Mouse (Mus musculus): ENCODE results near the gene Atf1. TPM values are rescaled to one million over a fixed set of nuclear protein-coding genes. Genes with fewer than 3 reads are reported as not detected.

Gene Atf1
- polyA plus RNA-seq, 1 experiment from 2014 or later: 31.1 TPM

DNA sequence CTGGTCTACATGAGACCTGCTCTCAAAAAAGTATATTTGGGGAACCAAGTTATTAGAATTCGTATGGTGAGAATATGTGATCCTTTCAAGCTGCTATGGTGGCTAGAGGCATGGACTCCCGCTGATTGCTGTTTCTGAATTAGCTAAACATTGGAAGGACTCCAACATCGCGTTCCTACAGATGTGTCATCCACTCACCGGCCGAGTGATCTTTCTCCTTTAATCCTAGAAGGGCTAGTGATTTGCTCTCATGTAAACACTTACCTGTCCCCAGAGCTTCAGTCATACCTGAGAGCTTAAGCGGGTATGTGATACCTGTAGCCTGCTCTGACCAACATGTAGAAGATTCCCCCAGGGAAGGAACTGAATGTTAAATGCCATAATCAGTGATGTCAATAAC, 6.7 kb upstream of the Atf1 start:
- WGBS: 87% methylated on average over 7 of the region's 7 CpGs
- no peak for ATAC-seq (ENCODE audit: low FRiP score)
- no peaks in the 10 kb centered on the region for H3K27me3 ChIP-seq
- peaks cover 9% of the 10 kb centered on the region for H3K36me3 ChIP-seq
- peaks cover 5% of the 10 kb centered on the region for H3K9me3 ChIP-seq (replicated peaks)
- H3K4me1 ChIP-seq: no peaks in the 10 kb centered on the region
- H3K4me2 ChIP-seq (replicated peaks): no peak overlapping the region
- H3K4me3 ChIP-seq: no peak overlapping the region
- H3K27ac ChIP-seq: no peak overlapping the region
- no peak overlapping the region for H3K9ac ChIP-seq

DNA sequence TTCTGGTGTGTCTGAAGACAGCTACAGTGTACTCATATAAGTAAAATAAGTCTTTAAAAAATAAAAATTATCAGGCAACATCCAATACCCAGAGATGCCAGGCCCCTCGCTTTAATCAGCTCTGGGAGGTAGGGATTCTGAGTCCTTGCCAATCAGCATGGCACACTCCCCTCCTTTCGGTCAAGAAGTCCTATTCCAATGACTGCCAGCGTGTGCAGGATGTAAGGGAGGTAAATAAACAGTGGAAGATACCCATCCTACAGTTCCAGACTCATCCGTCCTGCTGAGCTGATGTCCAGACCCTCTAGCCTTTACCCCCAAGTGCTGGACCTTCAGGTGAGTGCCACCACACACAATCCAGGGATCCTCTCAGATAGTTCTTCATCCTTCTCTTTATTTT, 2.2 kb upstream of the Atf1 start:
- whole genome bisulfite sequencing: 94% methylated on average over 4 of the region's 4 CpGs
- no peak overlapping the region for H3K9ac ChIP-seq
- ATAC-seq (ENCODE audit: low FRiP score): no peak
- peaks cover 5% of the 10 kb centered on the region for H3K9me3 ChIP-seq (replicated peaks)
- H3K4me2 ChIP-seq (replicated peaks): no peak overlapping the region
- H3K4me3 ChIP-seq: no peak overlapping the region
- H3K27ac ChIP-seq: no peak overlapping the region
- no peaks in the 10 kb centered on the region for H3K36me3 ChIP-seq
- H3K27me3 ChIP-seq: no peaks in the 10 kb centered on the region
- peaks cover 17% of the 10 kb centered on the region for H3K4me1 ChIP-seq

DNA sequence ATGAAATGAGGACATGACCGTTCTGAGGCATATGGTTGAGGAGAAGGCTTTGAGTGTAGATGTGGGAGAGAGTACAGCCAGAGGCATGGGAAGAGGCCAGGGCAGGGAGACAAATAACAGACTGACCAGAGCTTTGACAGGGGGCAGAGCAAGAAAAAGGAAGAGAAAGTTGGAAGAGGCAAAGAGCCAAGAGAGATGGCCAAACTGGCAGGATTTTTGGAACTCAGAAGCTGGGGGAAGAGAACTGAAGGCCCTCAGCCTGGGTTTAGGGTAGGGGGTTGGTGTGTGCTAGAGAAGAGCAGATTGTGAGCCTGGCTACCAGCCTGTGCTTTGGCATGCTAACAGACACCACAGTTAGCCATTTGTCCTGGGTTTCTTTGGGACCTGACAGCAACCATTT, 1.7 kb upstream of the Atf1 start:
- Histone ChIP-seq H3K36me3 (no peaks in the 10 kb centered on the region), H3K9ac (no peak overlapping the region), H3K27ac (no peak overlapping the region), H3K4me3 (no peak overlapping the region), H3K9me3 (replicated peaks) (peaks cover 5% of the 10 kb centered on the region), H3K4me1 (peaks cover 17% of the 10 kb centered on the region), H3K27me3 (no peaks in the 10 kb centered on the region), H3K4me2 (replicated peaks) (no peak overlapping the region)
- ATAC-seq (ENCODE audit: low FRiP score): no peak
- WGBS: 97% methylated on average over 1 of the region's 1 CpGs

DNA sequence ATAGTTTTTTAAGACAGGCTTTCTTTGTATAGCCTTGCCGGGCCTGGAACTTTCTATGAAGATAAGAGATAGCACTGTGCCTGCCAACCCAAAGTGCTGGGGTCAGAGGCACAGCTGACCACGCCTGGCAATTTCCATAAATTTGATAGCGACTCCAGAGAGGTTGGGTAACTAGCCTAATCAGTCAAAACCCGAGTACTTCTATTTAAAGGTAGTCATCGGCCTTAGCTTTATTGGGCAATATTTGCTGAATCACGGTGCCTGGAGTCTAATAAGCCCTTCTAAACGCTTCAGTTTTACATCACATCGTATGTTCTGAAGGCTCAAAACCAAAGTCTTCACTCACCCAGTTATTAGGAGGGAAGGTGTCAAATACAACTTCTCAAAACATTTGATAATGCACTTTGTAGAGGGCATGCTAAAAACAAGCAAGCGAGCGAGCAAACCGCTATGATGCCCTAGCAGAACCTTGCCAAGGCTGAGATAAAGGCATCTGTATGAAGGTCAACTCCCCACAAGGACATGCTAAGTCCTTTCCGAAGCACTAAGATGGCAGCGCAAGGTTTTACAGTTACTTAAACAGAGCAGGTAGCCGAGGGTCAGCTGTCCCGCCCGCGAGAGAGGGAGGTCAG, 472 bp upstream of the Atf1 start:
- Histone ChIP-seq H3K9me3 (replicated peaks) (peaks cover 5% of the 10 kb centered on the region), H3K27me3 (no peaks in the 10 kb centered on the region), H3K4me2 (replicated peaks) (peak overlapping the region; percentile 78), H3K27ac (peak overlapping the region; percentile 100), H3K9ac (peak overlapping the region; percentile 98), H3K4me1 (peaks cover 17% of the 10 kb centered on the region), H3K4me3 (peak overlapping the region; percentile 87), H3K36me3 (no peaks in the 10 kb centered on the region)
- ATAC-seq (ENCODE audit: low FRiP score): peak; percentile 51
- 6% methylated on average over 17 of the region's 17 CpGs for WGBS

DNA sequence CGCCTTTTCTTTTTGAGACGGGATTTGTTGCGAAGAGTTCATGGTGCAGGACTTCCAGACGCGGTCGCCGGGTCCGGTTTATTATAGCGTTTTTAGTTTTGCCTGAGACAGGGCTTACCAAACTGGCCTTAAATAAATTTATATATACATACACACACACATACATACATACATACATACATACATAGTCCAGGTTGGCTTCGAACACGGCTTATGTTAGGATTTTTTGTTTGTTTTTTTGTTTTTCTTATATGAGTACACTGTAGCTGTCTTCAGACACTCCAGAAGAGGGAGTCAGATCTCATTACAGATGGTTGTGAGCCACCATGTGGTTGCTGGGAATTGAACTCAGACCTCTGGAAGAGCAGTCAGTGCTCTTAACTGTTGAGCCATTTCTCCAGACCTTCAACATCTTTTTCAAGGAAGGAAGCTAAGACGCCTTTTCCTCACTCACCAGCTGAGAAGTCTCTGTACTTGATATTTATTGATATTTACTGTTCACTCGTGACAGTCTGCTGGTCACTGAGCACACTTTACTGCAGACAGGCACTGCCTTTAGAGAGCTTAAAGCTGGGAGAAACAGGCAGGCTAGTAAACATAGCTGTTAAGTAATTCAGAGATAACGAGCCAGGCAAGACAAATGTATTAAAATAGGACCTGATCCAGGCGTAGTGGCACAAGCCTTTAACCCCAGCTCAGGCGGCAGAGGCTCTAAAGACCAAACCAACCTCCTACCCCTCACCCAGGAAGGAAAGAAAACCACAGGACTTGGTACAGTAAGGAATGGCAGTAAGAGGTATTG, 1.1 kb downstream of the Atf1 start:
- peak; percentile 35 for ATAC-seq (ENCODE audit: low FRiP score)
- WGBS: 21% methylated on average over 16 of the region's 16 CpGs
- no peaks in the 10 kb centered on the region; the same call in 1 of the 2 replicates for H3K9me3 ChIP-seq (replicated peaks)

DNA sequence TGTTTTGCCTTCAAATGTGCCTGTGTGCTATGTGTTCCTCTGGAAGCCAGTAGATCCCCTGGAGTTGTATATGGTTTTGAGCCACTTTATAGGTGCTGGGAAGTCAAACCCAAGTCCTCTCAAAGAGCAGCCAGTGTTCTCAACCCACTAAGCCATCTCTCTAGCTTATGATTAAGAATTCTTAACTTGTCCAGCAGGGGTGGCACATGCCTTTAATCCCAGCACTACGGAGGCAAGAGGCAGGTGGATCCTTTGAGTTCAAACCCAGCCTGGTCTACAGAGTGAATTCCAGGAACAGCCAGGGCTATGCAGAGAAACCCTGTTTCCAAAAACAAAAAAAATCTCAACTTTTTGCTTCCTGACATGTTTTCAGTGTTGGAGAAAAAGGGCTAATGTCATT, 3.0 kb downstream of the Atf1 start:
- Histone ChIP-seq H3K36me3 (peaks cover 22% of the 10 kb centered on the region), H3K27ac (no peak overlapping the region), H3K27me3 (no peaks in the 10 kb centered on the region), H3K4me2 (replicated peaks) (no peak overlapping the region), H3K4me1 (peaks cover 17% of the 10 kb centered on the region), H3K9me3 (replicated peaks) (no peaks in the 10 kb centered on the region), H3K4me3 (no peak overlapping the region), H3K9ac (no peak overlapping the region)
- no peak for ATAC-seq (ENCODE audit: low FRiP score)
- WGBS: 77% methylated on average over 1 of the region's 1 CpGs

More for the DNA sequence above, 1.1 kb downstream of the Atf1 start:
- H3K36me3 ChIP-seq: peaks cover 6% of the 10 kb centered on the region
- H3K9ac ChIP-seq: peak overlapping the region; percentile 98
- H3K4me2 ChIP-seq (replicated peaks): peak overlapping the region; percentile 78
- H3K4me1 ChIP-seq: peaks cover 17% of the 10 kb centered on the region
- peak overlapping the region; percentile 87 for H3K4me3 ChIP-seq
- H3K27ac ChIP-seq: peak overlapping the region; percentile 100
- H3K27me3 ChIP-seq: no peaks in the 10 kb centered on the region

DNA sequence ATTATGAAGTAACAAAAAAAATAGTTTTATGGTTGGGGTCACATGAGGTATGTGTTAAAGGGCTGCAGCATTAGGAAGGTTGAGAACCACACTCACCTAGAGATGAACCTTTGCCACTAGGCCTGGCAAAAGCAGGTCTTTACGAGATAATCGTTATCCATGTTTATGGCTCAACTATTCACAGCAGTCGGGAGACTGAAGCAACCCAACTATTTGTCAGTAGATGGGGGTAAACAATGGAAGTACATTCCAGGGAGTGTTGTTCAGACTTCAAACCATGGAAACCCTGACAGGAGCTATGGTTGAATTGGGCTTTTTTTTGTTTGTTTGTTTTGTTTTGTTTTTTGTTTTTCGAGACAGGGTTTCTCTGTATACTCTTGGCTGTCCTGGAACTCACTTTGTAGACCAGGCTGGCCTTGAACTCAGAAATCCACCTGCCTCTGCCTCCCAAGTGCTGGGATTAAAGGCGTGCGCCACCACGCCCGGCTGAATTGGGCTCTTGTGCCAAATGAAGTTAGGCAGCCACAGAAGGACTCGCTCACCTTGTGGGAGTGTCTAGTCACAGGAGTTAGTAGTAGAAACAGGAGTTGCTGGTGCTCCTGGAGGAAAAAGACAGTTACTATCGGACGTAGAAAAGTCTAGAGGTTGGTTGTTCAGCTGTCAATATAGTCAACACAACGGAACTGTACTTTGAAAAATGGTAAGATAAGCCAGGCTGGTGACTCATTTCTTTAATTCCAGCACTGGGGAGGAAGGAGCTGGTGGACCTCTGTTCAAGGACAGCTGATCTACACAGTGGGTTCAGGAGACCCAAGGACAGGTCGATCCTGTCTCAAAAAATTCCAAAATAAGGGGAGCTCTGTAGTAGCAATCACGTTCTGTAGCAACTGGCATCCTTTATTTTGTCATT, 4.3 kb downstream of the Atf1 start:
- WGBS: 92% methylated on average over 14 of the region's 14 CpGs
- Histone ChIP-seq H3K4me3 (no peak overlapping the region), H3K4me1 (peaks cover 14% of the 10 kb centered on the region), H3K9me3 (replicated peaks) (no peaks in the 10 kb centered on the region), H3K36me3 (peaks cover 30% of the 10 kb centered on the region), H3K9ac (no peak overlapping the region), H3K4me2 (replicated peaks) (no peak overlapping the region), H3K27me3 (no peaks in the 10 kb centered on the region), H3K27ac (no peak overlapping the region)
- ATAC-seq (ENCODE audit: low FRiP score): no peak

DNA sequence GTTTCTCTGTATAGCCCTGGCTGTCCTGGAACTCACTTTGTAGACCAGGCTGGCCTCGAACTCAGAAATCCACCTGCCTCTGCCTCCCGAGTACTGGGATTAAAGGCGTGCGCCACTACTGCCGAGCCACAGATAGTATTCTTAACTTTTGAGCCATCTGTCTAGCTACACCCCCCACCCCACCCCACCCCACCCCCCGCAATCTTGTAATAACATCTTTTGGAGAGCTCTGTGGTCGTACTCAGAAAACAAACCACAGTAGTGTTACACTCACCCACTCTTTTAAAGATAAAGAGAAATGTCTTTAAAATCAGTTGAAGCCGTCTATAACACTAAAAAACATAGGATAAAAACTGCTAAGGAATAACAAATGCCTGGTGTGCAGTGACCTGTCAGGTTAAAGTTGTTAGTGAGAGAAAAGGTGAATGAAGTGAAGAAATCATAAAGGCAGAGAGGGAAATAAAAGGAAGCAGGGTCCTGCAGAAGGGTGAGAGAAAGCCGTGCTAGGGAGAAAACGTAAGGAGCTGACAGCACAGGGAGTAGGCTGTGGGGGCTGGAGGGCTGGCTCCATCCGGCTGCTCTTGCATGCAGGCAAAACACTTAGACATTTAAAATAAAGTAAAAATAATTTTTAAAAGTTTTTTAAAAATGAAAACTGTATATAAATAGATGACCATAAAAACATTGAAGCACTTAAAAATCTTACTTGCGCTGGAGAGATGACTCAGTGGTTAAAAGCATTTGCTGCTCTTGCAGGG, 7.8 kb downstream of the Atf1 start:
- no peak overlapping the region for H3K27ac ChIP-seq
- peaks cover 48% of the 10 kb centered on the region for H3K36me3 ChIP-seq
- H3K9me3 ChIP-seq (replicated peaks): no peaks in the 10 kb centered on the region
- no peak overlapping the region for H3K9ac ChIP-seq
- no peak for ATAC-seq (ENCODE audit: low FRiP score)
- H3K4me1 ChIP-seq: no peaks in the 10 kb centered on the region
- no peak overlapping the region for H3K4me3 ChIP-seq
- 96% methylated on average over 12 of the region's 12 CpGs for WGBS
- no peak overlapping the region for H3K4me2 ChIP-seq (replicated peaks)
- no peaks in the 10 kb centered on the region for H3K27me3 ChIP-seq

DNA sequence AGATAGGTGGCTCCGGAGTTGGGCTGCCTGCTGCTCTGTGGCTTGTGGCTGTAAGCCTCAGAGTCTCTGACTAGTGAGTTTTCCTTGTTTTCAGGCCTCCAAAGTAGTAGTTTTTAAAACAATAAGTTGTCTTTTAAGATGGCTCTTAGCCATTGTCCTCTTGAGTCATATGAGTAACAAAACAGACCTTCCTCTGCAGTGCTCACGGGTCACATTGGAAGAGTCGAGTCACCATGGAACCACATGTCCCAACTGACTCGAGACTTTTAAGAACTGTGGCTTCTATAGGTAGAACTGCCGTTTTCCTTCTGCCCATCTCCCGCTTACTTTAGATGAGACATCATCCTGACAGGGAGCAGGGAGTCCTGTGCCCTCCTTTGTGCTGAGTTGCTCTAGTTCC, 9.3 kb downstream of the Atf1 start:
- Histone ChIP-seq H3K36me3 (peaks cover 55% of the 10 kb centered on the region), H3K9ac (no peak overlapping the region), H3K4me1 (no peaks in the 10 kb centered on the region), H3K27me3 (no peaks in the 10 kb centered on the region), H3K27ac (no peak overlapping the region), H3K4me2 (replicated peaks) (no peak overlapping the region), H3K9me3 (replicated peaks) (no peaks in the 10 kb centered on the region), H3K4me3 (no peak overlapping the region)
- 92% methylated on average over 6 of the region's 6 CpGs for WGBS
- no peak for ATAC-seq (ENCODE audit: low FRiP score)

DNA sequence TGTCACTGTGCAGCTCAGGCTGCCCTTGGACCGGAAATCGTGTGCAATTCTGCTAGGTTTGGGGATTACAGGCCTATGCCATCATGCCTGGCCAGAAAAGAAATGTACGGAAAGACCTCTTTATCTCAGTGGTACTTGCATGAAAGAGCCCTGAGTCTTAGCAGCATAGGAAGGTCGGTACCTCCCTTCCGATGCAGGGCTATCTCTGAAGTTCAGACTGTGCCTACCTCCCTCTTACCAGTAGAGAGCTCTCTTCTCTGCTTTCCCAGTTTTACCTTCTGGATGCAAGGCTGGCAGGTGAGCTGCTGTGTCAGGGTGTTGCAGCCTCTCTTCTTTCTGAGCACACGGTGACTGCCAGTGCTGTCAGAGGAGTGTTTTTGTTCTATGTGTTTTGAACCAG, 14.2 kb downstream of the Atf1 start:
- no peak overlapping the region for H3K27ac ChIP-seq
- no peak for ATAC-seq (ENCODE audit: low FRiP score)
- H3K4me3 ChIP-seq: no peak overlapping the region
- no peaks in the 10 kb centered on the region for H3K4me1 ChIP-seq
- H3K9me3 ChIP-seq (replicated peaks): no peaks in the 10 kb centered on the region
- no peak overlapping the region for H3K4me2 ChIP-seq (replicated peaks)
- peaks cover 64% of the 10 kb centered on the region for H3K36me3 ChIP-seq
- H3K9ac ChIP-seq: no peak overlapping the region
- 92% methylated on average over 6 of the region's 6 CpGs for WGBS
- H3K27me3 ChIP-seq: no peaks in the 10 kb centered on the region

DNA sequence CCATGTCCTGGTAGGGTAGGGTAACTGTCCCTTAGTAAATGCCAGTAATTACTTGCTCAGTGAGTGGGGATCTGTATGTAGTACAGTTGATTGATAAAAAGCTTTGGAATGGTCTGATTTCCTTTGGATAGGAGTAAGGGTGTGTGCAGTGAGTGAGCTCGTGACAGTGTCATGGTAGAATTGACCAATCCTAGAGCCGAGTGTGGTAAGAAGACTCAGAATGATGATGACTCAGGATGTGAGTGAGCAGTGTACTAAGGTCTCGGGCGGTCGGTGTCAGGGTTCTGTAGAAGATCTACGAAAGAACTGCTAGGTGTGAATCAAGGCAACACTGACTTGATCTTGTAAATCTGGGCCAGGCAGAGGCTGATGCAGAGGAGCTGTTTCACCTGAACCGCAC, 18.3 kb downstream of the Atf1 start:
- ATAC-seq (ENCODE audit: low FRiP score): no peak
- 95% methylated on average over 7 of the region's 7 CpGs for WGBS
- H3K36me3 ChIP-seq: peaks cover 86% of the 10 kb centered on the region
- no peak overlapping the region for H3K4me3 ChIP-seq
- no peaks in the 10 kb centered on the region for H3K4me1 ChIP-seq
- no peaks in the 10 kb centered on the region for H3K27me3 ChIP-seq
- H3K4me2 ChIP-seq (replicated peaks): no peak overlapping the region
- no peak overlapping the region for H3K9ac ChIP-seq
- H3K27ac ChIP-seq: no peak overlapping the region
- no peaks in the 10 kb centered on the region for H3K9me3 ChIP-seq (replicated peaks)

DNA sequence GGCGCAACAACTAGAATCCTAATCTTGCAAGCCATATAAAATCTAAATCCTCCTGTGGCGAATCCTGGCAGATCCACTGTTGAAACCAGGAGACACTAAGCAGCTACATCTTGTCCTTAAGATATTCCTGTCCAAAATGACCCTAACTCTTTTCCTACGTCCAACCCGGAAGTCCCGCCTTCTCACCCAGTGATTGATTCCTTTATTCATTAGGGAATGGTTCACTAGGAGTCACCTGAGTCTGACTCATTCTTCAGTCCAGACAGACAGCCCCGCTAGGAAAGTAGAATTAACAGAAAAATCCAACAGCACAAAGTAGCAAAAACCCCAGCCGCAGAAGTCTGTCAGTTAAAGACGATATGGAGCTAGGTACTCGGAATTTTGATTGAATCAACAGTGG, 19.7 kb downstream of the Atf1 start:
- Histone ChIP-seq H3K4me1 (no peaks in the 10 kb centered on the region), H3K9me3 (replicated peaks) (no peaks in the 10 kb centered on the region), H3K4me2 (replicated peaks) (no peak overlapping the region), H3K27me3 (no peaks in the 10 kb centered on the region), H3K9ac (no peak overlapping the region), H3K27ac (no peak overlapping the region), H3K36me3 (peaks cover 89% of the 10 kb centered on the region), H3K4me3 (no peak overlapping the region)
- no peak for ATAC-seq (ENCODE audit: low FRiP score)
- 94% methylated on average over 9 of the region's 9 CpGs for WGBS

All from hindbrain, embryonic 12.5 days (tissue).